Mouse (Mus musculus): ENCODE measurements at regions not wholly inside any gene's neighbourhood (a gene's known extent, or its start where the extent isn't known, plus 50 kb on each side); places are given as distances from the start of the nearest gene placed in this dataset.

- Histone ChIP-seq H3K9me3 (peaks cover 10% of the 10 kb centered on the region; the same call in 1 of the 2 replicates), H3K4me1 (replicated peaks) (no peaks in the 10 kb centered on the region), H3K36me3 (no peaks in the 10 kb centered on the region), H3K27me3 (no peaks in the 10 kb centered on the region), H3K27ac (no peak overlapping the region), H3K9ac (no peak overlapping the region), H3K4me3 (no peak overlapping the region), H3K4me2 (no peak overlapping the region)
- WGBS = 98% methylated on average over 1 of the region's 1 CpGs
- ATAC-seq (ENCODE audit: low FRiP score) = no peak
Measured at GRCm38 (mm10) chr8:67377061-67377460, 146.6 kb upstream of the Nat3 start.

GRCm38 (mm10) chr8:67405947-67406346 is 117.7 kb upstream of the Nat3 start:
- Histone ChIP-seq H3K27me3 (no peaks in the 10 kb centered on the region), H3K9me3 (no peaks in the 10 kb centered on the region), H3K36me3 (no peaks in the 10 kb centered on the region), H3K4me2 (no peak overlapping the region), H3K4me3 (no peak overlapping the region), H3K4me1 (replicated peaks) (no peaks in the 10 kb centered on the region), H3K27ac (no peak overlapping the region), H3K9ac (no peak overlapping the region)
- WGBS = 47% methylated on average over 10 of the region's 10 CpGs
- ATAC-seq (ENCODE audit: low FRiP score) = peak; percentile 46; the same call in 1 of the 2 replicates

- H3K4me3 ChIP-seq = no peak overlapping the region
- H3K9ac ChIP-seq = no peak overlapping the region
- H3K27me3 ChIP-seq = no peaks in the 10 kb centered on the region
- no peak overlapping the region for H3K27ac ChIP-seq
- no peak for ATAC-seq (ENCODE audit: low FRiP score)
- no peaks in the 10 kb centered on the region for H3K9me3 ChIP-seq
- no peaks in the 10 kb centered on the region for H3K4me1 ChIP-seq (replicated peaks)
- H3K4me2 ChIP-seq = no peak overlapping the region
- no peaks in the 10 kb centered on the region for H3K36me3 ChIP-seq
Measured at GRCm38 (mm10) chr8:67414826-67415225, 108.8 kb upstream of the Nat3 start.

- H3K4me1 ChIP-seq (replicated peaks) = no peaks in the 10 kb centered on the region
- no peaks in the 10 kb centered on the region for H3K27me3 ChIP-seq
- H3K4me3 ChIP-seq = no peak overlapping the region
- H3K36me3 ChIP-seq = no peaks in the 10 kb centered on the region
- no peaks in the 10 kb centered on the region for H3K9me3 ChIP-seq
- no peak for ATAC-seq (ENCODE audit: low FRiP score)
- H3K27ac ChIP-seq = no peak overlapping the region
- no peak overlapping the region for H3K9ac ChIP-seq
- H3K4me2 ChIP-seq = no peak overlapping the region
- 91% methylated on average over 2 of the region's 2 CpGs for WGBS
Measured at GRCm38 (mm10) chr8:67422521-67422920, 101.1 kb upstream of the Nat3 start.
